Mouse (Mus musculus): ENCODE measurements around the gene Lrrc4c. TPM values are rescaled to one million over a fixed set of nuclear protein-coding genes. Genes with fewer than 3 reads are reported as not detected.

Lrrc4c gene
- polyA plus RNA-seq, 1 experiment from 2014 or later, result 2.3 TPM

DNA sequence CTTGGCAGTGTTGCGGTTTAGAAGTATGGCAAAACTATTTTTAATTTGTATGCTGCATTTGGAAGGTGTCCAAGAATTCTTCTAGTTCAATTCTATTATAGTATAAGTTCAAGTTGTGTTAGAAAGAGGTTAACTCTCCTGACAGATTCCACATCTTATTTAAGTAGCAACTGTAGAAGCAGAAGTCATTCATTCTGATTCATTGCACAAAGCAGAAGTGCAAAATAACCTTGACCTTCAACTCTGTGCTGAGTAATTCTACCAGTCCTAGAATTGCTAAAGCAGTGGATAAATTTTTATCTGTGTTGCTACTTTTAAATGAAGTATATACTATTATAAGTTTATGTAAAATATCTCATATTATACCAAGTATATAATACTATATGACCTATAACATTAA lies 916.1 kb downstream of the Lrrc4c start:
- no peaks in the 10 kb centered on the region for H3K27me3 ChIP-seq (ENCODE audit: control insufficient read depth, insufficient read depth, low read length)
- 58% methylated on average over 1 of the region's 1 CpGs for WGBS
- no peaks in the 10 kb centered on the region for H3K36me3 ChIP-seq (ENCODE audit: control insufficient read depth, insufficient read depth, low read length)
- H3K4me1 ChIP-seq (replicated peaks; ENCODE audit: control insufficient read depth, insufficient read depth), result no peaks in the 10 kb centered on the region
- no peak for ATAC-seq (ENCODE audit: low FRiP score, low TSS enrichment)
- DNase-seq (ENCODE audit: low spot score), result no peak
- no peak overlapping the region for H3K27ac ChIP-seq (replicated peaks)
- no peak overlapping the region for H3K4me3 ChIP-seq (ENCODE audit: low read depth, low read length)
- TF ChIP-seq CTCF (IDR thresholded peaks at IDR 0.05; ENCODE audit: low read depth) (no peak), EP300 (optimal IDR thresholded peaks at IDR 0.05) (no peak)
- H3K9ac ChIP-seq (ENCODE audit: low read length), result no peak overlapping the region
- no peaks in the 10 kb centered on the region for H3K9me3 ChIP-seq (ENCODE audit: control insufficient read depth, low read length)
- no peak overlapping the region for H3K4me2 ChIP-seq (replicated peaks; ENCODE audit: low read depth)

DNA sequence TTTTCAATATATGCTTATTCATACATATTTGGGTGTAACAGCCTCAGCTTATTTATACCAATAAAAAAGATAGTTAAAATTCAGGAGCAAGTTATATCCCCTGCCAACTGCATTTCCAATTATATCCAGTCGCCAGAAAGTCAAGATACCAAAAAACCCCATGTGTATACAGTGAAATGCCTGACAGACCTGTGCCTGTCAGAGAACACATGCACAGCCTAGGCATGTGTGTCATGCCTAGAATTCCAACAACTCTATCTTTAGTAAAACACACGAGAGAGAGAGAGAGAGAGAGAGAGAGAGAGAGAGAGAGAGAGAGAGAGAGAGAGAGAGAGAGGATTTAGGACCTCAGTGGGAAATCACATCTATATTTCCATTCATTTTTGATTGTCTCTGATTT lies 956.7 kb downstream of the Lrrc4c start:
- TF ChIP-seq EP300 (optimal IDR thresholded peaks at IDR 0.05) (no peak), CTCF (IDR thresholded peaks at IDR 0.05; ENCODE audit: low read depth) (no peak)
- Histone ChIP-seq H3K9ac (ENCODE audit: low read length) (no peak overlapping the region), H3K4me2 (replicated peaks; ENCODE audit: low read depth) (no peak overlapping the region), H3K4me1 (replicated peaks; ENCODE audit: control insufficient read depth, insufficient read depth) (no peaks in the 10 kb centered on the region), H3K9me3 (ENCODE audit: control insufficient read depth, low read length) (no peaks in the 10 kb centered on the region), H3K27me3 (ENCODE audit: control insufficient read depth, insufficient read depth, low read length) (no peaks in the 10 kb centered on the region), H3K36me3 (ENCODE audit: control insufficient read depth, insufficient read depth, low read length) (no peaks in the 10 kb centered on the region), H3K4me3 (ENCODE audit: low read depth, low read length) (no peak overlapping the region), H3K27ac (replicated peaks) (no peak overlapping the region)
- ATAC-seq (ENCODE audit: low FRiP score, low TSS enrichment) (no peak), DNase-seq (ENCODE audit: low spot score) (no peak)
- whole genome bisulfite sequencing, result 42% methylated on average over 2 of the region's 2 CpGs

DNA sequence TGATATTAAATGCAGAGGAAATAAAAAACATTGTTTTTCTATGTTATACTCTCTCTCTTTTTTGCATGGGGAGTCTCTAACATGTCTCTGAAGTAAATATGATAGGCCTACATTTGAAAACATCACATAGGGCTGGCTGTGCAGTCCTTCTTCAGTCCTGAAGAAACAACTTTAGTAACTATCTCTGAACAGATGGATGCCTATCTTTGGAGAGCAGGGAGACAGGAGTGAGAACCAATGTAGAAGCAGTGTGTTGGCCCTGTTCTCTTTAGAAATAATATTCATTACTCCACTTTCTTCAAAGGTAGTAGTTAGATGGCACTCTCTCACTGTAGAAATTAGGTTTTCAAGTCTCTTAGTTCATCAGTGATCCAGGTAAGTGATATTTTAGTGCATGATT lies 967.0 kb downstream of the Lrrc4c start:
- no peaks in the 10 kb centered on the region for H3K27me3 ChIP-seq (ENCODE audit: control insufficient read depth, insufficient read depth, low read length)
- H3K9me3 ChIP-seq (ENCODE audit: control insufficient read depth, low read length), result no peaks in the 10 kb centered on the region
- no peaks in the 10 kb centered on the region for H3K36me3 ChIP-seq (ENCODE audit: control insufficient read depth, insufficient read depth, low read length)
- DNase-seq (ENCODE audit: low spot score) (no peak), ATAC-seq (ENCODE audit: low FRiP score, low TSS enrichment) (no peak)
- no peak overlapping the region for H3K27ac ChIP-seq (replicated peaks)
- H3K4me1 ChIP-seq (replicated peaks; ENCODE audit: control insufficient read depth, insufficient read depth), result no peaks in the 10 kb centered on the region
- no peak overlapping the region for H3K9ac ChIP-seq (ENCODE audit: low read length)
- TF ChIP-seq CTCF (IDR thresholded peaks at IDR 0.05; ENCODE audit: low read depth) (no peak), EP300 (optimal IDR thresholded peaks at IDR 0.05) (no peak)
- H3K4me2 ChIP-seq (replicated peaks; ENCODE audit: low read depth), result no peak overlapping the region
- H3K4me3 ChIP-seq (ENCODE audit: low read depth, low read length), result no peak overlapping the region

DNA sequence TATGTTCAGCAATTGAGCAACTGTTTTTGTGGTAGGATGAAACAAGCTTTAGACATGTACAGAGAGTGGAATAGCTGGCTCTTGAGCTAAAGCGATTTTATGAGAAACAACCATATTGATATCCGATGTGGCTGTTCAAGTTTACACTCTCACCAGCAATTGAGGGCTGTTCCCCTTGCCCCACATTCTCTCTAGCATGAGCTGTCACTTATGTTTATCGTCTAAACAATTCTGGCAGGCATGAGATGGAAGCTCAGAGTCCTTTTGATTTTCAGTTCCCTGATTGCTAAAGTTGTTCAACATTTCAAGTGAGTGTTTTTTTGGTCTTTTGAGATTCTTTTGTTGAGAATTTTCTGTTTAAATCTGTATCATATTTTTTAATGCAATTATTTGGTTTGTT lies 976.2 kb downstream of the Lrrc4c start:
- Histone ChIP-seq H3K4me1 (replicated peaks; ENCODE audit: control insufficient read depth, insufficient read depth) (no peaks in the 10 kb centered on the region), H3K27me3 (ENCODE audit: control insufficient read depth, insufficient read depth, low read length) (no peaks in the 10 kb centered on the region), H3K4me3 (ENCODE audit: low read depth, low read length) (no peak overlapping the region), H3K27ac (replicated peaks) (no peak overlapping the region), H3K9me3 (ENCODE audit: control insufficient read depth, low read length) (no peaks in the 10 kb centered on the region), H3K36me3 (ENCODE audit: control insufficient read depth, insufficient read depth, low read length) (no peaks in the 10 kb centered on the region), H3K4me2 (replicated peaks; ENCODE audit: low read depth) (no peak overlapping the region), H3K9ac (ENCODE audit: low read length) (no peak overlapping the region)
- no peak for ATAC-seq (ENCODE audit: low FRiP score, low TSS enrichment)
- WGBS, result 85% methylated on average over 3 of the region's 3 CpGs
- TF ChIP-seq EP300 (optimal IDR thresholded peaks at IDR 0.05) (no peak), CTCF (IDR thresholded peaks at IDR 0.05; ENCODE audit: low read depth) (no peak)
- no peak for DNase-seq (ENCODE audit: low spot score)

DNA sequence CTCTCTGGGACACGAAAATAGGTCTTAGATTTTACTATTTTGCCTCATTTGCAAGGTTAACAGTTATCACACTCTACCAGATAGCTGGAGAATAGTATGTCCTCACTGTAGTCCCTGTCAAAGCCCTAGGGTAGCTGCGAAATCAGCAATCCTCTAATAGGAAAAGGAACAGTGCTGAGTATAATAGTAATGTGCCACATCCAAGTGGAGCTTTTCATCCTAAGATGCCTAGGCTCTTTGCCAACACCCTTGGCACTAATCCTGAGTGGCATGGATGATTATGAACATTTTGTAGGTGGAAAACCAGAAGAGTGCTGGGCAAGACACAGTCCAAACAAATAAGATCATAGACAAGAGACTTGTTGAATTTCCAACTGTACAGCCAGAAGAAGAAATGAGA lies 981.7 kb downstream of the Lrrc4c start:
- H3K4me2 ChIP-seq (replicated peaks; ENCODE audit: low read depth), result no peak overlapping the region
- no peaks in the 10 kb centered on the region for H3K4me1 ChIP-seq (replicated peaks; ENCODE audit: control insufficient read depth, insufficient read depth)
- ATAC-seq (ENCODE audit: low FRiP score, low TSS enrichment) (no peak), DNase-seq (ENCODE audit: low spot score) (no peak)
- no peak overlapping the region for H3K4me3 ChIP-seq (ENCODE audit: low read depth, low read length)
- H3K9ac ChIP-seq (ENCODE audit: low read length), result no peak overlapping the region
- no peak for TF ChIP-seq EP300 (optimal IDR thresholded peaks at IDR 0.05)
- no peak for TF ChIP-seq CTCF (IDR thresholded peaks at IDR 0.05; ENCODE audit: low read depth)
- WGBS, result 69% methylated on average over 2 of the region's 2 CpGs
- H3K9me3 ChIP-seq (ENCODE audit: control insufficient read depth, low read length), result no peaks in the 10 kb centered on the region
- no peaks in the 10 kb centered on the region for H3K36me3 ChIP-seq (ENCODE audit: control insufficient read depth, insufficient read depth, low read length)
- H3K27me3 ChIP-seq (ENCODE audit: control insufficient read depth, insufficient read depth, low read length), result no peaks in the 10 kb centered on the region
- no peak overlapping the region for H3K27ac ChIP-seq (replicated peaks)

DNA sequence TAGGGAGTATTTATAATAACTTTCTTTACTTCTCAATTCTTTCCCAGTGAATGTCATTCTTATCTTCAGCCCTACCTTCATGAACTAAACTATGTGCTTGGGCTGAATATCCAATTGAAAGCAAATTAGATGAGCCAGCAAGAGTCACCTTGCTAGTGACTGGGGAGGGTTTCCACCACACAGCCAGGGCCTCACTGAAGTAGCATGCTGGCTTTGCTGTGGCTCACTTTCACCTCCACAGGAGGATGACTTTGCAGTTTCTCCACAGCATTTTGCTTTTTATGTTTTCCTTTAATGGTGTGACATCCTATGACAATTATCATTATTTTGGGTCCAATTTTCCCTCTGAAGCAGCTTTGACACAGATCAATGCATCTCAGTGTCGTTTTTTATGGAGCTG lies 1000.0 kb downstream of the Lrrc4c start:
- 66% methylated on average over 1 of the region's 1 CpGs for WGBS
- no peaks in the 10 kb centered on the region for H3K4me1 ChIP-seq (replicated peaks; ENCODE audit: control insufficient read depth, insufficient read depth)
- TF ChIP-seq CTCF (IDR thresholded peaks at IDR 0.05; ENCODE audit: low read depth) (no peak), EP300 (optimal IDR thresholded peaks at IDR 0.05) (no peak)
- H3K9me3 ChIP-seq (ENCODE audit: control insufficient read depth, low read length), result no peaks in the 10 kb centered on the region
- H3K4me3 ChIP-seq (ENCODE audit: low read depth, low read length), result no peak overlapping the region
- H3K4me2 ChIP-seq (replicated peaks; ENCODE audit: low read depth), result no peak overlapping the region
- DNase-seq (ENCODE audit: low spot score), result no peak
- no peaks in the 10 kb centered on the region for H3K36me3 ChIP-seq (ENCODE audit: control insufficient read depth, insufficient read depth, low read length)
- no peak overlapping the region for H3K9ac ChIP-seq (ENCODE audit: low read length)
- no peak for ATAC-seq (ENCODE audit: low FRiP score, low TSS enrichment)
- no peak overlapping the region for H3K27ac ChIP-seq (replicated peaks)
- H3K27me3 ChIP-seq (ENCODE audit: control insufficient read depth, insufficient read depth, low read length), result no peaks in the 10 kb centered on the region
